Mouse (Mus musculus): ENCODE measurements at regions not wholly inside any gene's neighbourhood (a gene's known extent, or its start where the extent isn't known, plus 50 kb on each side); places are given as distances from the start of the nearest gene placed in this dataset.
"Not testable (repeated sequence)": the region's sequence is repeated elsewhere in the genome, so short reads cannot be mapped to it uniquely, and the experiment has no call there.

DNA sequence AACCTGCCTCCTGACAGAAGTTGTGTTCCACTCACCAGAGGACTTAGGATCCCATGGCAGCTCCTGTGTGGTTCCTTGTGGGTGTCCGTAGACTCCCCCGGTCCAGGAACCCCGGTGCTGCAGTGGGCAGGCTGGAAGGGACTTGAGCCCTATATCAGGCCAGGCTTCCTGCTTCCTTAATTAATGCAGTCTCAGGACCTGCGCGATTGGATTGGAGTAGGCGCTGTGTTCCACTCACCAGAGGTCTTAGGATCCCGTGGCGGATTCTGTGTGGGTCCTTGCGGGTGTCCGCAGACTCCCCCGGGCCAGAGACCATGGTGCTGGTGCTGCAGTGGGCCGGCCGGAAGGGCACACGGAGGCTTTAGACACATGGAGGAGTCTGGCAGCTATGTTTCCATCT, 288.7 kb downstream of the Fut8 start:
- not testable (repeated sequence) for DNase-seq (ENCODE audit: low spot score)

DNA sequence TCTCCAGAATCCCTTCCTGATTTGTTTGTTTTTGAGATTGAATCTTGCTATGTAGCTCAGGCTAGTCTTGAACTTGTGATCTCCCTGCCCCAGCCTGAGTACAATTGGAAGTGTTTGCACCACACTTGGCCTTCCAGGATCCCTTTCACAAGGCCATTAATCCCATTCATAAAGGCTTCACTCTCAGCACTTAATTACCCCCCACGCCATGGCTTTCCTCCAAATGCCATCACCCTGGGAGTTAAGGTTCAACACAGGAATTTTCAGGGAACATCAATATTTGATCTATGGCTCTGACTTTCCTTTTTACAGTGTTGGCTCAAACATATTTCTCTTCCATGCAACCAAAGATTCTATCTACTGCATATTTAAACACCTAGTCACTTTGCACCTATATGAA, 289.6 kb downstream of the Fut8 start:
- DNase-seq (ENCODE audit: low spot score) = no peak

DNA sequence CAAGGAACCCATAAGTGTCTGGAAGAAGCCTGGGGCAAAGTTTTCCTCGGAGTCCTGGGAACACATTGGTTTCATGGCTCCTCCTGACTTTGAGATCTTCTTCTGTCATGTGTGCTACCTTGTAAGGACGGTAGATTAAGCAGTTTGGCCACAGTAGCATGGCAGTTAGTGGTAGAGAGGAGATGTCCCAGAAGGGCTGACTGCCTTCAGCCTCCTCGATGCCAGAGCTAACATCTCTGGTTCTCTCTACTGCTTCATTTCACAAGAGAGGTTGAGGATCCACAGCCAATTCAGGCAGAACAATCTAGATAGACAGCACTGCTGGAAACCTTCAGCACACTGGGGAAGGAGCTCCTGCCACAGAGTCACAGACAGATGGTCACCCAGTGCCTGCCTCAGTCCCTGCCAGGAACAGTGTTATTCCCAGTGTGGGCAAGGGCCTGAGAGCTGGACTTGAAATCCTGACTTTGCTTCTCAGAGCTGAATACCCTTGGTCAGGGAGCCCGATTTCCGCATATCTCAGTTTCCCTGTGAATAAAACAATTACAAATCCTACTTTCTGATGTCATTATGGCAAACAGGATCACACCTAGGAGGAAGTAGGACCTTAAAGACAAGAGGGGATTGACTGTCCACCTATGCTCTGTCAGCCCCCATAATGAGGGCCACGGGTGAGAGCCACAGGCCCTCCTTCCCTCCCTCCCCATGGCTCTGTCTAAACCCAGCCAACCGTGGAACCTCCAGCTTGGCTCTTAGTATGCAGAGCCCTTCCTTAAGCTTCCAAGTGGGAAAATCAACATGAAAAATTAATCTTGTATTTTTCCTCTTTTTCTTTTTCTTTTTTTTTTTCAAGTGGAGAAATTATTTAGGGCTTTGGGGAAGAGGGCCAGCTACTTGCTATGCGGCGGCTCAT, 290.3 kb downstream of the Fut8 start:
- no peak for DNase-seq (ENCODE audit: low spot score)

DNA sequence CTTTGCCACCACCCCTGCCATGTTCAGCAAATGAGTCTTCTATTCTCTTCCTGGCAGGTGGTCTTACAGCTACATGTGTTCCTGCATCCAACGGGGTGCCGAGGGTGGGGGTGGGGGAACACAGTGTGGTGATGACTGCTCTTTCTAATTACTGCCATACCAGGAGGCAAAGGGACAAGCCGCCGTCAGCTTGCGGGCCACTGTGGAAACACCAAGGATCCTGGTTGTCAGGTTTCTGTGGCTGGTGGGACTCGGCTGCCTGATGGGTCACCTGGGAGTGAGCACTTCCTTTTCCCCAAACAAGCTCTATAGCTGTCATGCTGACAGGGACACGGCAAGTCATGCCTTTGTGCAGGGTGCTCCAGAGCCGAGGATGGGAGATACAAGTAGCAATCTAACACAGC, 290.9 kb downstream of the Fut8 start:
- DNase-seq (ENCODE audit: low spot score) = no peak

DNA sequence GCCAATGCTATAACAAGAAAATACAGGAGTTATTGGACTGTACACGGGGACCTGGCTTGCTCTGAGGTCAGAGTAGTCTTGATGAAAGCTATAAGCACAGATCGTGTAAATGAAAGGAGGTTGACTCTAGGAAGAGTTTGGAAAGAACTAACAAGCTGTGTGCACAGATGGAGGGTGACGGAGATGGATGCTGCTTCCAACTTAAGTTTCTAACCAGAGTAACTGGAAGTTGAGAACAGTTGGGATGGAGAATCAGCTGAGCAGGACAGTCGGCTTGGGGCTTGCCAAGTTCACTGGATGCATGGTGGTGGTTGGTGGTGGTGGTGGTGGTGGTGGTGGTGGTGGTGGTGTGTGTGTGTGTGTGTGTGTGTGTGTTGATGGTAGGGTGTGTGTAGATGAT, 291.5 kb downstream of the Fut8 start:
- no peak for DNase-seq (ENCODE audit: low spot score)

DNA sequence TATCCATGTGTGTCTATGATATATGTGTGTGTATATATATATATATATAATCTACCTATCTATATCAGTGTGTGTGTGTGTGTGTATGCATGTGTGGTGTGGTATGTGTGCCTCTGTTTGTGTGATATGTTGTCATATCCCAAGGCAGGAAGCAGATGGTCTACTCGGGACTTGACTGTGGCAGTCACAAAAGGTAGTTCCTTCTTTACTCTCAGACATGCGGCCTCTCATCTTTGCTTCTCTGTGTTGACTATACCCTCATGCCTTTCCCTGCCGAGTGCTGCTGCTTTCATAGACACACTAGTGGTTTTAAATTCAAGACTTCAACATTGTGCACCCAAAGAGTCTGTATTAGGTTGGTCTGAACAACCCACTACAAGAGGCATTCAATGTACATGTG, 292.0 kb downstream of the Fut8 start:
- no peak for DNase-seq (ENCODE audit: low spot score)

DNA sequence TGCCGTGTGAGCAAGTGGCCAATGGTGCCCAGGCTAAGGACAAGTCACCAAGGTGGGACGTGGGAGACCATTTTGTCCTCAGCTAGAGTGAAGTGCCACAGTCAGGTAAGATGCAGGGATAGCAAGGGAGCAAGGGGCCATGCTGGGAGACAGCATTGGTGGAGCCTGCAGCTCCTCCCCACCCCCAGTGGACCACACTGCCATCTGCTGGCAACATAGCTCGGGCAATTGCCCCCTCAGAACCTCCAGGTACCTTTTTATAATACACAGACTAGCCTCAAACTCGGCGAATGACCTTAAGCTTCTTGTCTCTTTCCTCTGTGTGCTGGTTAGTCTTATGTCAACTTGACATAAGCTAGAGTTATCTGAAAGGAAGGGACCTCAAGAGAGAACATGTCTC, 293.4 kb downstream of the Fut8 start:
- DNase-seq (ENCODE audit: low spot score) = no peak

DNA sequence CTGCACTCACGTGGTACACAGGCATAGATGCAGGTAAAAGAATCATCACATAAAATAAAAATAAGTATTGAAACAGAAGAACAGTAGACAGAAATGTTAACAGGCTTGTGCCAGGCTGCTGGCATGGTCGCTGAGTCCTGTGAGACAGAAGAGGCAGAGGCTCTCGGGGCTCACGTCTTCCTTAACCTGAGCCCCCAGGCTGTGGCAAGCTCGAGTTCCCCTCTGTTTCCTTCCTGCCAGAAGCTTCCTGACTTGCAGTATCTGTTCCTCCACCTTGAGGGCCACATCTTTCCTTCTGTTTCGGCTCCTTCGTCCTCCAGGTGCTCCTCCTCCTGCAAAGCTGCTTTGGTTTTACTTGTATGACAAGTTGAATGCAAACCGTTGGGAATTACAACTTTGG, 294.6 kb downstream of the Fut8 start:
- DNase-seq (ENCODE audit: low spot score) = no peak

DNA sequence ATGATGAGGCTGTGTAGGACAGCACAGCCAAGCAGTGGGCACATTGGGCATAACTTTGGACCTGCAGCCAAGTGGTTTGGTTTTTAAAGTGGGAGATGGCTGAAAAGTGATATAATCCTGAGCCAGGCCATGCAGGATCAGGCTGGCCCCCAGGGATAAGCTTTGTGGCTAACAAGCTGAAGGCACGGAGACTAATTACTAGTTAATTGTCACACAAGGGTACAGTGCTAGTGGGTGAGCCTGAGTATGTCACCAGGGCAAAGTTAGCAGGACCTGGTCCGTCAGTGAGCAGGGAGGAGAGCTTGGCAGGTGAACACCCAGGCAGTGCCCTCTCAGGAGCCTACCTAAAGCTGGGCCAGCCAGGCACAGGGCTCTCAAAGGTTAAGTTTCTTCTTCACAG, 295.7 kb downstream of the Fut8 start:
- no peak for DNase-seq (ENCODE audit: low spot score)

DNA sequence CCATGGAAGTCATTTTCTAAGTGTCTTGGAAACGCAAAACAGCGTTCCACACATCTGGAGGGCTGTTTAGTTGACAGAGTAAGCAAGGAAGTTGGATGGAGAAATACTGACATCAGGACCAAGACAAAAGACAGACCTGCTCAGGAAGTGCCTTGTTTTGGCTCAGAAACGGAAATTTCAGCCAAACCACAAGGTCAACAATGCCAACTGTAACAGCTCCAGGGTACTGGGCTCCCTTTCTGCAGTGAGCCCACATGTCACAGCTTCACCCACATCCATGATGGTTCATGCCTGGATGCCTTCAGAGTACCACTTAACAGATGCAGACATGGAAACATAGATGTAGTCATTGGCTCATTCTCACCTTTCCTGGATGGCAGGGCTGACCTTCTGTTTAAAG, 296.2 kb downstream of the Fut8 start:
- DNase-seq (ENCODE audit: low spot score) = no peak

DNA sequence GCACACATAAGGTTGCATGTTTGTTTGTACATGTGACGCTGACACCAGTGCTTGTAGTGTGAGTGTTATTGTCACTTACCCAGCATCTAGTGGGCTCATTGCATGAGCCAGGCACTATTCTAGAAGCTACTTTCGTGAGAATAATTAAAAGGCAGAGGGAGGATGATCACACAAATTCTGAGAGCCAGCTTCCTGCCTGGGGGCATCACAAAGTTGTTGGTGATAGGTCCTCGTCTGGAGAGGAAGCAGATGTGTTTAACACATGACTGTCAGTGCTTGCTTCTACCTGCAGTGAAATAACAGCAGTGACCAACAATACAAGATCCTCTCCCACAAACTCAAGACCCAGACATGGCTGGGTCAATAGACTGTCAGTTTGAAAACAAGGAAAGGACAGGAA, 297.2 kb downstream of the Fut8 start:
- no peak for DNase-seq (ENCODE audit: low spot score)

DNA sequence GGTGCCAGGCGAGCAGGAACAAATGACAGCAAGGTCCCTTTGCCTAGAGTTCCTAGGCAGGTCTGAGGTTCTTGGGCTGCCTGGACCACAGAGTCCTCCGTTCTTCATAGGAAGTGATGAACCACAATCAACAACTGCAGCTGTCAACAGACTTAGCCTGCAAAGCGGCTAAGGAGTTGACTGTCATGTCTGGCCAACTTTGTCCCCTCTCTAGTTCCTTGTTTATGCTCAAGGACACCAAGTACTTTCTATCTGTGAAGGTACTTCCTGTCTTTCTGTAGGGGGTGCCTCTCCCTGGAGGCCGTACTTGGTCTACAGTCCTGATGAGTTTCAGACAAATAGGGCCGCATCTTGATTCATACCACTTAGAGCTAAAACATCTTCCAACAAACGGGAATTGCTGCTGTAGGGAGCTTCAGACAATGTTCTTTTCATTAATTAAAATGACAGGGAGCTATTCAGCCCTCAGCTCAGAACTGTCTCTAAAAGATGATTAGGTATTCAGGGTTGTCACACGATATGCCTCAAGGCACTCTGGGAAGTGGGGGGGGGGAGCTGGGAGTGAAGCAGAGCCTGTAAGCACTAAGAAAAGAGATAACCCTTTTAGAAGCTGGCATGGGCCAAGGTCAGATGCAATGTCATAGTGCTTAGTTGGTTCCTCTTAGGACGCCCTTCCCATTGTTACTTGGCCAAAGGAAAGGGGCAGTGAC, 299.4 kb downstream of the Fut8 start:
- DNase-seq (ENCODE audit: low spot score) = no peak

DNA sequence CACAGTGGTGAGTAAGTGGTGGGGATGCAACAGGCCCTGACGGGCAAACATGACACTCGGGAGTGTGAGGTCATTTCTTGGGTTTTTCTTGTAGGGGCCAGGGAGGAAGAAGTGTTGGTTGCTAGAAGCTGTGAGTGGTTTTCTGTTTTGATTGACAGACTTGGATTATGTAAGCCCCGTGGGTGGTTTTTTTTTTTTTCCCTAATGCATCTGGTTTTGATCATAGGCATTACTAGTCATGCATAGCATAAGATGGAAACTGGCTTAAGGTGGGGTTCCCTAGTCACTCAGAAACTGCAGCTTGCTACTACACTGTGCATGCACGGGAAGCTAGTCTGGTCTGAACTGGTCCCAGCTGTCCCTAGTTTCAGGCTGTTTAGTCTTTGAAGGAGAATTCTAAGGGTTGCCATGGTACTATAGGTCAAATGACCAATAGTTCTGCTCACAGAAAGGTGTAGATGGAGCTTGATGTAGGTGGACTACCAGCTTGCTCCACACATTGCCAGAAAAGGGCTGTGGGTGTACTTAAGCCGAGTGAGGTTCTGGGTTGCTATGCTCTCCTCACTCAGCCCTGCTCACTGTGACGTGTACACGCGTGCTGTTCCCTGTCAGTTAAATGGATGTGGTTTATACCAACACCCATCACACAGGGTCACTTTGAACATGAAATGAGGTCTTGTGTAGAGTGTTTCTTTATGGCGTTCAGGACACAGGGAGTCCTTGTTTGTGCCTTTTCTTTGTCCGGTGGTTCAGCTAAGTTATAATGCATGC, 301.9 kb downstream of the Fut8 start:
- no peak for DNase-seq (ENCODE audit: low spot score)

DNA sequence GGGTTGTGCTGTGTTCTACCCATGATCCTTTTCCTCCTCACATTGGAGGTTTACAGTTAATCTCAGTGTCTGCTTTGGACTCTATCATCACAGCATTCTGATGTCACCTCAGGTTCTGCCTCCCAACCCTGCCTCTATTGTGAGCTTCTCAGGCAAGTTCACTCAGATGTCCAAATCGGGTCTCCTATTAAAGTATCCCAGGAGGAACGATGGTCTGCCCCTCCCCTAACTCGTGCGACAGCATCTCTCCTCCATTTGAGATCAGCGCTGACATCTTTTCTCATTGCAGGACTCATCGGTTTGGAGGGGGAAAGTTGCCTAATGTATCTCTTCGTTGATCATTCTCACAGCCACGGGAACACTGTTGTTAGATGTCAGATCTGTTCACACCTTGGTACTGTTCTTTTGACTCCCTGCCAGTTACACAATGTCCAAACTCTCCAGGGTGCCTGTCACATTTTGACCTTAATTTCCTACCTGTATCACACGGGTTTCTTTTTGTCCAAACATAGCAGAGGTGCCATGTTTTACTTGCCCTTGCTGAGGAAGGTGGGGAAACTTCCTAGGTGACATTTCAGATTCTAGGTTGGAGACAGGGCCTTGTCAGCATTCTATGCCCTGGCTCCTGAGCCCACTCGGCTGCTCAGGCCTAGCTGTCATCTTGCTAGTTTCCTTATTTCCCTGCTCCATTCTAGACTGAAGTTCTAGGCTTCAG, 303.3 kb downstream of the Fut8 start:
- no peak for DNase-seq (ENCODE audit: low spot score)

DNA sequence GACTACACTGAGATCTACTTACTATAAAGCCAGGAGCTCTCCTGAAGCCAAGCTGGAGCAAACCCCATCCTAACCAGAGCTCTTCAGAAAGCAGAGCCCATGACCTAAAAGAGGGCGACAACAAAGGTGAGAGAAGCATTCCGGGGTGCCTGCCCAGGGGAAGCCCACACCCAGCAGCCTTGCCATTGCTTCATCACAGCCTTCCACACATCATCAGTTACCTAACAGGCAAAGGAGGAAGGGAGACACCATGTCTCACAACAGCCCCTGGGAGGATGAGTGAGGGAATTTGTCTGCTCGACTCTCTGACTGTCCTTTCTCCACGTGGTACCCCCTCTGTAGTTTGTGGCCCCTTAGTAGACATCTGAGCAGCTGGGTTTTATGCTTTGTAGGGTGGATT, 303.9 kb downstream of the Fut8 start:
- no peak for DNase-seq (ENCODE audit: low spot score)

DNA sequence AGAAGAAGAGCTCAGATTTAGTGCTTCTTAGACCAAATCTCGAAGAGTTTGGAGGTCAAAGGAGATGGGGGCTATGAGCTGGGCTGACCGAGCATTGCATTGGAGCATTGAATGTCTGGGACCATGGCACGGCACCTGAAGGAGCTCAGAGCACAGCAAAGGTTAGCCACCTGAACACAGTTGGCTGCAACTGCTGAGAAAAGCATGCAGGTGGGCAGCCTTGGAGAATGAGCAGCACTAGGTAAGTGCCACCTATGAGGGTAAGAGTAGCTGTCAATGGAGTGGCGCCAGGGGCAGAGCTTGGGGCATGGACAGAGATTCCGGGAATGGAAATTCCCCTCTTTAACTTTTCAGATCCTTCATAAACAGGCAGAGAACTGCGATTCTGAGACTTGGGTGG, 305.7 kb downstream of the Fut8 start:
- no peak for DNase-seq (ENCODE audit: low spot score)

DNA sequence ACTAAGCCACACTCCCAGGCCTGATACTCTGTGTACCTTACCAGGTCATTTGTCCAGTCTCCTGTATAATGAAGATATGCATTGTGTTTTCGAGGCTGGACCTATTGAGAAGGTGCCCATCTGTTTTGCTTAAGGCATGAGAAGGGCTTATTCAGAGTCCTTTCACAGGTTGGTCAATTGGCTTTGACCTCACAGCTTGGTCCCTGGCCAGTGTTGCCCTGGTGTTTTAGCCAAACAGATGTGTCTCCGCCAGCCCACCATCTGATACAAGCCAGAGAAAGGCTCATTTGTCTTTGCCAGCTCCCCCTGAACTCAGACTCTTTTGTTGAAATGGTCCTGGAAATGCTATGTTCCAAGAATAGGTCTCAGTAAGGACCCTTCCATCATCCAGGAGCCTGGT, 308.2 kb downstream of the Fut8 start:
- DNase-seq (ENCODE audit: low spot score) = no peak

DNA sequence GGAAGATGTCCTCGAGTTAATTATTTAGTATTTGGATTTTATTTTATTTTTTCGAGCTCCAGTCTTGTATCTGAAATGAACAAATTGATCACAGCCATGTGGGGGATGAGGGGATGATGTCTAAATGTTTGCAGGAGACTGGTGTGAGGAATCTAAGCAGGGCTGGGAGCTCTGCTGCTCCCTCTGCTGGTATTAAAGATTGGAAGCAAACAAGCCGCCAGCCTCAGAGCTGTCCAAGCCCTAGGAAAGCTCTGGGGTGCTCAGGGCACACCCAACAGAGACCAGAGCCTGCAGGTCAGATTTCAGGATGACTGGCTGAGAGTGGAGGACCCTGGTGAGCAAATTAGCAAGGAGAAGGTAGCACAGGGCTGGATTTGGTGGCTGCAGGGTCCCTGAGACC, 330.4 kb downstream of the Fut8 start:
- DNase-seq (ENCODE audit: low spot score) = peak; percentile 29

DNA sequence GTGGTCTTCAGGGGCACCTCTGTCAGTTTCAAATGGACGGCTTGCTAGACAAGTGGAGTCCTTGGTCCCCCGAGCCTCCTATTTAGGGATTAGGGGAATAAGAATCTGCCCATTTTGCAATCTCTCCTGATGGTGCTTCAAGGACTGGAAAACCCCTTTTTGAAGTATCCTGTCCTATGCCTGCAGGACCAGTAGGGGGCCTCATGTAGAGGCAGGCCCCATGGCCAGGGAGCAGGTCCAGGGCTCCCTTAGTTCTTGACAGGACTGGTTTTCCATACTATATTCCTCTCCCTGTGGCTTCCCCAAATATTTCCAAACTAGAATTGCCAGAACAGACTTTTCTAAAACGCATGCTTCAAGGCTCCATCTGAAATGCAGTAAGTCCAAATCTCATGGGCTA, 332.6 kb downstream of the Fut8 start:
- DNase-seq (ENCODE audit: low spot score) = no peak

DNA sequence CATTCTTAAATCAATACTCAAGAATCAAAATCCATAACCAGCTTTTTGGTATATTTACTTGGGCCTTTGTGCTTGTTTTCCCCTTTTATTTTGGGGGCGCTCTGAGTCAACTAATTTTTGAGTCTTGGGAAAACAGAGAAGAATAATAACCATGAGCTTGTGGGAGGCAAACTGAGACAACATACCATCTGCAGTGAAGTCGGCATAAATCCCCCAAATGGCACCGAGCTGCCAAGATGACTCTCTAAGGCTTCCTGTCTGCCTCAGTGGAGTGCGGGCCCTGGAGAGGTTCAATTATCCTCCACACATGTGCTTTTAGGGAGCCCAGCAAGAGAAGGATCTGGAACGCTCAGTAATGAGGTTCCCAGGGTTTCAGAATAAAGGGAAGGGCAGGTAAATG, 333.1 kb downstream of the Fut8 start:
- peak; percentile 16 for DNase-seq (ENCODE audit: low spot score)

DNA sequence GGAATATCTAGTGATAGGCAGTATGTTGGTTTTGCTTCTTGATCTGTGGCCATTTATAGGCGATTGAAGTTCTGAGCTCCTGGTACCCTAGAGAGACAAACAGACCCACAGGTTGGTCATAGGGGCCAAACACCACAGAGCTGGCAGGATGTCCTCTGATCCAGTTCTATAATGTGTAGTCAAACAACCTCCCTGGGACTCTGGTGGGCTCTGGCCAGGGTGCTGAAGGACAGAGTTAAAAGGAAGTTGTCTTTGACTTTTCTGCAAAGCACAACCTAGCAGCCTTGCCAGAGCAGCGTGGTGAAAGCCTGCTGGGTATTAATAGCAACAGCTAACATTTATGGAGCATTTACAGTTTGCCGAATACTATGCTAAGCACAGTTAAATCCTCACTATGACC, 337.1 kb downstream of the Fut8 start:
- DNase-seq (ENCODE audit: low spot score) = no peak

DNA sequence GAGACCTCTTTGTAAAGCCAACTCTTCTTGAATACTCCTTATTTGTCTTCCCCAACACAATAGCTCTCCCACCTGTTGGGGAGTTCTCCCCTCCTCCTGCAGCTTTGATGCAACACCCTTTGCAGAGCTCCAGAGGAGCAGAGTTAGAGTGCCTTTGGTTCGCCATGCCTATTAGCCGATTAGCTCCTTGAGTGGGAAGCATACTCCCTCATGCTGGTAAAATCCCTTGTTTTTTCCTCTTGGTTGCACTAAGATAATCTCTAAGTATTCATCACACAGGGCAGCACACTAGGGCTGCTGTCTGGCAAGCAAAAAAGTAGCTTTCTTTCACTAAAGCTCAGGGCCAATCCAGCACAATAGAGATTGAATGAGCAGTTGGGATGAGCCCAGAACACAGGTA, 350.4 kb downstream of the Fut8 start:
- DNase-seq (ENCODE audit: low spot score) = no peak
